Mouse (Mus musculus) frontal cortex, postnatal 14 days (tissue): ENCODE data around the gene Gm20911.
"Not testable (repeated sequence)": the region's sequence is repeated elsewhere in the genome, so short reads cannot be mapped to it uniquely, and the experiment has no call there.

Experiments
- DNase-seq, 2 experiments: peaks; one replicate each; pipeline ENCODE4 v3.0.0; 2022; ENCODE audit warnings: low spot score in 2 of 2

The Gm20911 gene

GRCm38 (mm10) chrY:81457707-81458106 is at the start of gene Gm20911:
TSS of gene Gm20911 (plus strand) at chrY:81458007.
- DNase-seq, result not testable (repeated sequence)
